Mouse (Mus musculus) urinary bladder, postnatal 25 days (tissue): ENCODE results near the gene Plppr5.

ENCODE experiments used
- DNase-seq: peaks from one replicate; pipeline ENCODE4 v3.0.0; 2022; ENCODE audit warnings: low spot score

Gene Plppr5

DNA sequence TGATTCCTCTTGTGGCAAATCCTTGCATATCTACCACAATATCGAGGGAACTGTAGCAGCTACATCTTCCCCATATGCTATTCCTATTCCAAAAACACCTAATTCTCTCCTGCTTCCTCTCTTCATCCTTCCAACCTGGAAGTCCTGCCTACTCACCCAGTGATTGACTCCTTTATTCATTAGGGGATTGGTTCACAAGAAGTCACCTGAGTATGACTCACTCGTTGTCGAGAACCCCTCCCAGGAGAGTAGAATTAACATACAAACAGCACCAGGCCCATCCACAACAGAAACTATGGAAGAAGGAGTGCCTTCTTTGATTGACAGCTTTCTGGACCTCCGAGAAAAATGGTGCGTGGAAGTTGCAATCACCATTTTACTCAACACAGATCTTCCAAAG lies 121.7 kb downstream of the Plppr5 start:
- DNase-seq = no peak

DNA sequence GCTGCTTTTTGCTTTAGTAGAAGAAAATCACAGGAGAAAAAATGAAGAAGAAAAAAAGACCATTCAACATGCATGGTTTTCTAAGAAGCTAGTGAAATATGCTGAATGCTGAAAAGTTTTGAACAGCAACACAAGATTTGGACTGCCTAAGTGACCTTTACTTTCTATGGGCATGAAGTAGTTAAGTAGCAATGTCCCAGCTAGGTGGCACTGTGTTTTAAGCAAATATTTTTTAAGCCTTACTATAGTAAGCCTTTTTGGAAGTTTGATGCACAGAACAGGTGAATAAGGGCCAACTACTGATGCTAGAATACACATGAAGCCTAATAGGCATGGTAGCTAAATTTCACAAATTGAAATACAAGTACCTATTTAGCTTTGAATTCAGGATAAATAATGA lies 134.2 kb downstream of the Plppr5 start:
- no peak for DNase-seq

DNA sequence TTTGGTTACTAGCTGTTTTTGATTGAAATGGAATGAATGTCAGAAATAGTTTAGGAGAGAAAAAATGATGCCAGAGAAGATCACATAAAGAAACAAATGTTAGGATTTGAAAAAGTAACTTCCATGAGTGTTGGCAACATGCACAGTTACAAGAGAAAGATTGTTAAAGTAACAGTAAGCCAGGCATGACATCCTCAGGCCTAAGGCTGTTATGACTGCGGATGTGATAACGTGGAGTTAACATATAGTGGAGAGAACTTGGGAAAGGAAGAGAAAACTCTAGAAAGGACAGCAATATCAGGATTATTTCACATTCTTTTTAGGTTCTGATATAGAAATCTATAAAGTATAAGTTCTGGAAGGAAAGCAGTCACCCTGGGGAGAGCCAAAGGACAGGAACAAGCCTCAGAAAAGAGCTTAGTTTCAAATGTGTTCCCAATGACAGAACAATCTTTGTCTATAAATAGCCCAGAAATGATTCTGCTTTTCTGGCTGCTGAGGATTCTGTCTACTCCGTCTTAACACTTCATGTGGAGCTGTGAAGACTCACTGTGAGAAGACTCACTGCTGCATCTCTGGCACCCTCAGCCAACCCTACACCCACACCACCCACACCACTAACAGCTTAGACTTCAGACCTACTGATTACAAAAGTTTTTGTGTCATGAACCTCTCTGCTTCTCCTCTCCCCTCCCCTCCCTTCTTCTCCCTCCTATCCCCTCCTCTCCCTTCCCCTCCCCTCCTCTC lies 142.1 kb downstream of the Plppr5 start:
- DNase-seq = no peak

DNA sequence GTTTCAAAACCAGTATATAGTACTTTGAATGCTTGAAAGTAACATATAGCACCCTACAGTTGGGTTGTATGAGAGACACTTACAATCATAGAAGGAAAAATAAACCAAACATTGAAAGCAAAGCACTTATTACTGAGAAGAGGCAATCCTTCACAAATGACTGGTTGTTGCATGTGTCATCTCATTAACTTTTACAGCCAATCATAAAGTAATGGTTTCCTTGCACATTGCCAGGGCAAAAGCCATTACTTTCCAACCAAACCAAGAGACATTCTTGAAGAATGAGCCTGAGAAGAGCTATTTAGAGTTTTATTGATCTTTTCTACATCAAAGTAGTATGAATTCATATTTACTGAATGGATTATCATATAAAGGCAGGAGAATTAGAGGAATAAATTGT lies 148.8 kb downstream of the Plppr5 start:
- DNase-seq = no peak

DNA sequence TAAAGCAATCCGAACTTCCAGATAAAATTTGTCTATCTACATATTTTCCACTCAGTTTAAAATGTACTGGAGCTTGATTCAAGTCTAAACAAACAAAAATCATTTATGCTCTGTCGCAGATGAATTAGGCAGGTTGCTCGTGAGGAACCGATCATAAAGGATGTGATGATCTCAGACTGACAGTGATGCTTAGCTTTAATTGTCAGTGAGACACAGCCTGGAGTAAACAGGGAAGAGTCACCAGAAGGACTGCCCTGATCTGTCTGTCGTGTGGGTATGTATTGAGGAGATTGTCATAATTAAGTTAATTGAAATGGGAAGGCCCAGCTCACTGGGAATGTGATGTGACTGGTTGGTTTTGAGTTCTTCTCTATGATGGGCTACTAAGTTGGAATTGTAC lies 149.9 kb downstream of the Plppr5 start:
- DNase-seq = no peak

DNA sequence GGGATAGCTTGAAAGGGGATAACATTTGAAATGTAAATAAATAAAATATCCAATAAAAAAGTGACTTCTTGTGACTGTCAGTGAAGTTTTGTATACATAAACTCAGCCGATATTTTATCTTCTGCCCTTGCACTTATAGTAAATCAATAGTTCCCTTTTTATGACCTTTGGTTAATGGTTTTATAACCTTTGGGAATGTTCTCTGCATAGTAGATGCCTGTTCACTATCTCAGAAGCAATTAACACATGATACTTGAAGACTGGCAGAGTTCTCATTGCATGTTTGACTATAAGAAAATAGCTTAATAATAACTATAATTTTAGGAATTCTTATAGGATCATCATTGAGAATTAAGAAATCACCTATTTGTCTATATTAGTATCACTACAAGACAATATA lies 150.9 kb downstream of the Plppr5 start:
- no peak for DNase-seq

DNA sequence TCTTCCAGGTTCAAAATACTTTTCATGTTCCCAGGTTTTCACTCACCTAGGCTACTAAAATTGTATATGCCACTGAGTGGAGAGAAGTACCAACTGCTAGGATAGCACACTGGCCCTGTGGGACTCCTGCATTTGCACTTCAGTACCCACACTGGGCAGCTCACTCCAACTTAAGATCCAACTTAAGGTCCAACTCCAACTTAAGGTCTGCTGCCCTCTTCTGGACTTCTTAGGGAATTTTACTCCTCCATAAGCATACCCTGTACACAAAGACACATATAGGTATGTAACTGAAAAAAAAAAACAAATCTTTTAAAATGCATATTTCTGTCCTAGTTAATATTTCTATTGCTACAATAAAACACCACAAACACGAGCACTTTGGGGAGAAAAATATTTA lies 153.5 kb downstream of the Plppr5 start:
- DNase-seq = no peak

DNA sequence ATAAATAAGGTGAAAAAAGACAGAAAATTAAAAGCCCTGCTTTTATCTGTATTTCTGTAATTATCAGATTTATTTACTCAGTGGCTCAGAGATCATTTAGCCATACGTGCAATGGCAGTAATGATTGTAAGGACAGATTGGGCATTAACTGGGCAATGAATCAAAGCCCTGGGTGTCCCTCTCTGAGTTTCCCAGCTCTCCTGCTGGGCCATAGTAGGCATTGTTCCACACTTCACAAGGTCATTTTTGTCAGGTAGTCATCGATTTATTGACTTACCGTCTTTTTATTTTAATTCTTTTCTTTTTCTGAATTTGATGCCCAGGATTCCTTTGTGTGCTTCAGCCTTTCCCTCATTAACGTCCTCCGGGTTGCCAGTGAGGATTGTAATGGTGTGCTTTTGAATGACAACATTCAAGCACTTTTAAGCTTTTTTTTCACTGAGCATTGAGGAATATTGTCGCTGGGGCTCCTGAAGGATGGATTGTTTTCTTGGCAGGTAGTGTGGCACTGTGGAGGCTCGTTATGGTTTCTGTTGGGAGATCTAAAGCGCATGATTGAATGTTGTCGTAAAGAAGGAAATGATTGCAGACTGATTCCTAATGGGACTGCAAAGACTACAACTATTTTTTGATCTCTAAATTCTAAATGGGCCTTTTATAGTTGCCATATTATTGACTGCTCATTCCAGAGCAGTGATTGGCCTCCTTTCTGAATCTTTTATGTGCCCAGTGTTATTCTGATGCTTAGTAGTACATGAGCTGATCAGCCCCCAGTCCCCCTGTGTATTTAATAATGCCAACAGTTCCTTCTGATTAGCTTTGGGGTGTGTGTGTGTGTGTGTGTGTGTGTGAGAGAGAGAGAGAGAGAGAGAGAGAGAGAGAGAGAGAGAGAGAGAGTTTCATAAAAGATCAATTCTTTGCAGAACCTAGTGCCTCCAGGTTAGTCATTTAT lies 154.8 kb downstream of the Plppr5 start:
- DNase-seq = no peak

DNA sequence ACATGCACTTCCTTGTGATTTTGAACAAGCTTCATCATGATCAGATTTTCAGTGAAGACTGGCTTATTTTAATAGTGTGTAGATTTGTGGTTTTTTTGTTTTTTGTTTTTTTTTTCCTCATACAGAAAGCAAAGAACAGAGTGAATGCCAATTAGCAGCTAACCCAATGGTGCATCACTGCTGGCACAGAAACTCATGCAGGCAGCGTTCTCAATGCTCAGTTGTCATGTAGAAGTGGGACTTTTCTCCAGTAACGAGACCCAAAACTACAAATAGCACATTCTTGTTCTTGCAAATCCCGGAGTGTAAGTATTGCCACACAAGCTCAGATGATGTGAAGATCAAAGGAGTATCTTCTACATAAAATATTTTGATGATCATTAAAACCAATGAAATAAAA lies 156.9 kb downstream of the Plppr5 start:
- DNase-seq = no peak

DNA sequence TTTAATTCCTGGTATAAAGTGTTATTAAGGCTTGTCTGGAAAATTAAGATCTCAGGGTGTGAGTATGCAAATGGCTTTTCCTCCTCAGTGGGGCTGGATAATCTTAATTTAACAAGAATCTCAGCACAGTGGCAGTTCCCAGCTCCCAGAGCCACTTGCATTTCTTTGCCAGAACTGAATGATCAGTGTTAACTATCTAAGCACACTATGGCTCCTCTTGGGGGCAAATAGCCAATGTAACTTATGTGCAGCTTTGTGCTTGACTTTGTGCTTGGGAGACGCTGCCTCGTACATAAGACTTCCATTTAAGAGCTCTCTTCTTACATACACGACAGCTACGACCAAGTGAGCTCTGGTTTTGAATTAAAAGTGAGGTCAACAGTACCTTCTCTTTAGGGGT lies 158.0 kb downstream of the Plppr5 start:
- no peak for DNase-seq
